Mouse (Mus musculus): Measurements from ENCODE around the gene Shmt2.

Gene Shmt2

GRCm38 (mm10) chr10:127534036-127534928 is 12.0 kb upstream of the Shmt2 start, which contains the start of gene Nxph4:
TSS of gene Nxph4 (minus strand) at chr10:127534559.
- no peak for DNase-seq (ENCODE audit: low read depth)

GRCm38 (mm10) chr10:127531548-127531947 is 9.3 kb upstream of the Shmt2 start:
- DNase-seq (ENCODE audit: low read depth) = no peak

- no peak for DNase-seq (ENCODE audit: low read depth)
Observed at GRCm38 (mm10) chr10:127530945-127531344, 8.7 kb upstream of the Shmt2 start.

GRCm38 (mm10) chr10:127527481-127527880 is 5.2 kb upstream of the Shmt2 start:
- DNase-seq (ENCODE audit: low read depth) = no peak

GRCm38 (mm10) chr10:127526681-127527080 is 4.4 kb upstream of the Shmt2 start:
- DNase-seq (ENCODE audit: low read depth) = no peak

GRCm38 (mm10) chr10:127526048-127526447 is 3.8 kb upstream of the Shmt2 start:
- DNase-seq (ENCODE audit: low read depth) = no peak

GRCm38 (mm10) chr10:127524646-127525255 is 2.5 kb upstream of the Shmt2 start:
- no peak for DNase-seq (ENCODE audit: low read depth)

- DNase-seq (ENCODE audit: low read depth) = peak; percentile 70
Observed at GRCm38 (mm10) chr10:127521611-127522080, 598 bp downstream of the Shmt2 start.

- DNase-seq (ENCODE audit: low read depth) = no peak
Observed at GRCm38 (mm10) chr10:127520714-127521357, 1.4 kb downstream of the Shmt2 start.

- no peak for DNase-seq (ENCODE audit: low read depth)
Observed at GRCm38 (mm10) chr10:127519903-127520713, 2.1 kb downstream of the Shmt2 start.

GRCm38 (mm10) chr10:127519041-127519701 is 3.1 kb downstream of the Shmt2 start:
- no peak for DNase-seq (ENCODE audit: low read depth)

- no peak for DNase-seq (ENCODE audit: low read depth)
Observed at GRCm38 (mm10) chr10:127517941-127518340, 4.3 kb downstream of the Shmt2 start.

GRCm38 (mm10) chr10:127516576-127517260 is 5.5 kb downstream of the Shmt2 start:
- DNase-seq (ENCODE audit: low read depth) = no peak

- no peak for DNase-seq (ENCODE audit: low read depth)
Observed at GRCm38 (mm10) chr10:127515983-127516459, 6.2 kb downstream of the Shmt2 start.

- DNase-seq (ENCODE audit: low read depth) = no peak
Observed at GRCm38 (mm10) chr10:127515271-127515982, 6.8 kb downstream of the Shmt2 start.

- DNase-seq (ENCODE audit: low read depth) = no peak
Observed at GRCm38 (mm10) chr10:127514764-127515163, 7.5 kb downstream of the Shmt2 start, which contains the start of gene Ndufa4l2. TSS of gene Ndufa4l2 (plus strand) at chr10:127514967.

- no peak for DNase-seq (ENCODE audit: low read depth)
Observed at GRCm38 (mm10) chr10:127514111-127514698, 8.0 kb downstream of the Shmt2 start.

GRCm38 (mm10) chr10:127513501-127514091 is 8.6 kb downstream of the Shmt2 start:
- no peak for DNase-seq (ENCODE audit: low read depth)

GRCm38 (mm10) chr10:127512813-127513212 is 9.4 kb downstream of the Shmt2 start:
- peak; percentile 82 for DNase-seq (ENCODE audit: low read depth)

Data from c-Kit-positive CD71-positive TER-119-negative erythroid progenitor cells, embryonic 14.5 days (primary cell).